Mouse (Mus musculus) right cerebral cortex, postnatal 14 days (tissue): ENCODE results near the gene Cacna1d.
A peak's percentile ranks its signal among the peaks of the same experiment; 100 is the strongest.

Source experiments
- DNase-seq: peaks from one replicate; pipeline ENCODE4 v3.0.0; 2022

Gene Cacna1d

DNA sequence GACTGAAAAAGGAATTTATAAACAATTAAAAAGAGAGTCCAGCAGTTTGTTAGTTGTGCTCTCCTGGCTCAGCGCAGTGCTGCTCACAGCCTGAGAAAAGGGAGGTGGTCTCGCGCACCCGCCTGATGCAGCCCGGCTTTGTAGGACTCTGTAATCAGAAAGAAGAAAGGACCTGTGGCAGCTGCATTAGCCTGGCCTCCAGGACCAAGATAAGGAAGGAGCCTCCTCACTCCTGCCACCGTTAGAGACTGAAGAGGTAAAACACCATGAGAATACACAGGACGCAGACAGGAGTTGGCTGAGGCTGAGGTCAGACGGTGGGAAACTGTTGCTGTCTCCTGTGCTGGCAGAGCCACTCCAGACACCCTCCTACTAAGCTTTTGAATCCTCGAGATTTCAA lies at the start of gene Cacna1d:
Gene Cacna1d, minus strand, starts transcription at position 114 of the 400 bp plus-strand sequence.
- DNase-seq = no peak

DNA sequence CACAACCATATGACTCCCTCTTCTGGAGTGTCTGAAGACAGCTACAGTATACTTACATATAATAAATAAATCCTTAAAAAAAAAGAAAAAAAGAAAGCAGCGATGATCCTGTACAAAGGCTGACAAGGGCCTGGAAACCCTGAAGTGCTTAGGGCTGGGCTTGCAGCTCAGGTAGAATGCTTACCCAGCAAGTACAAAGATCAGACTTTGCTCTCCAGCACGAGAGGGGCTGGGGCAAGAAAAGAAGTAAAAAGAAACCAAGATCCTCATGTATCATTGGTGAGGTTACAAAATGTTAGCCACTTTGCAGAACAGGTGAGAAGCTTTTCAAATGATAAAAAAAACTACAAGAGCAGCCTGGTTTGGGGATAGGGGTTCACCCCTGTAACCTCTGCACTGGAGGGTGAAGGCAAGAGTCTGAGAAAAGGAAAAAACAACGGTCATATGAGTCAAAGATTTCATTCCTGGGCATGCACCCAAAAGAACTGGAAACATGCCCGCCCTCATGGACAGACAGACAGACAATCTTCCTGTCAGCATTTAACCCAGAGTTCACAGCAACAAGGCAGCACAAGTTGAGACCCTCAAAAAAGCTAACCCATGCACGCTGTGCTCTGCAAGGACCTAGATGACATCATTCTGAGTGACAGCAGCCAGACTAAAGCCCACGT lies 42.7 kb upstream of the Cacna1d start:
- DNase-seq = no peak

DNA sequence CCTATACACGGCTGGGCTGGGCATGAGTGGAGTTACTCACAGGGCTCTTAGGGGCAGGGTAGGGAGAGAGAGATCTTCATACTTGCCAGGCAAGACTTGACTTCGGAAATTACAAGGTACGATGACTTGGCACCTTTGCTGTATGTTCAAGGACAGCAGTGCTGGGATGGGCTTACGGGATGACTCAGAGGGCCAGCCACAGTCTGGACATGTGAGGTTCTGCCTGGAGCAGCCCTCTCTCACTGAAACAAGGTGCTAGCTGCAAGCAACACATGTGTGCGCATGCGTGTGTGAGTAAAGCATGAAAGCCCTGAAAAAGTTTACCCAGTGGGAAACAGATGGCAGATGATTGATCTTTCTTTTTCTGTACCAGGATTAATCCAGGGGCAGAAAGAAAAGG lies 40.6 kb upstream of the Cacna1d start:
- DNase-seq = no peak

GRCm38 (mm10) chr14:30531431-30531830 lies 40.2 kb upstream of the Cacna1d start:
- DNase-seq = no peak

GRCm38 (mm10) chr14:30530726-30531269 lies 39.5 kb upstream of the Cacna1d start:
- DNase-seq = no peak

- no peak for DNase-seq
Observed at GRCm38 (mm10) chr14:30529454-30529853, 38.2 kb upstream of the Cacna1d start.

GRCm38 (mm10) chr14:30528961-30529360 lies 37.7 kb upstream of the Cacna1d start:
- DNase-seq = no peak

- no peak for DNase-seq
Observed at GRCm38 (mm10) chr14:30528392-30528791, 37.1 kb upstream of the Cacna1d start.

DNA sequence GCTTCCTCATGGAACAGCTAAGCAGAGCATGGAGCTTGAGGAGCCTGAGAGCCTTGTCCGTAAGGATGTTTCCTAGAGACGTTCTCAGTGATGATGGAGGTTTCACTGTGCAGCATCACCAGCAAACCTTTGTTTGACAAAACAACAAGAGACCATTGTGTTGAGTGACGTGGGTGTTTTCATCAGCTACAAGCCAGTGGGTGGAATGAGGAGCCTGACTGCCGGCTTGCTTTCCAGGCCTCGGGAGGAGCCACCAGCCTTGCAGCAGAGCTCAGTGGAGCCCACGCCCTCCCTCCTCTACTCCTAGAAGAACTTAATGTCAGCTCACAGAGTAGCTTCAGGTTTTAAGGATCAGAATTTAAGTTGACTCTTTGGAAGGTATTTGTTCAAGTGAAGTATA lies 32.1 kb upstream of the Cacna1d start:
- no peak for DNase-seq

- no peak for DNase-seq
Observed at GRCm38 (mm10) chr14:30519323-30519722, 28.1 kb upstream of the Cacna1d start.

DNA sequence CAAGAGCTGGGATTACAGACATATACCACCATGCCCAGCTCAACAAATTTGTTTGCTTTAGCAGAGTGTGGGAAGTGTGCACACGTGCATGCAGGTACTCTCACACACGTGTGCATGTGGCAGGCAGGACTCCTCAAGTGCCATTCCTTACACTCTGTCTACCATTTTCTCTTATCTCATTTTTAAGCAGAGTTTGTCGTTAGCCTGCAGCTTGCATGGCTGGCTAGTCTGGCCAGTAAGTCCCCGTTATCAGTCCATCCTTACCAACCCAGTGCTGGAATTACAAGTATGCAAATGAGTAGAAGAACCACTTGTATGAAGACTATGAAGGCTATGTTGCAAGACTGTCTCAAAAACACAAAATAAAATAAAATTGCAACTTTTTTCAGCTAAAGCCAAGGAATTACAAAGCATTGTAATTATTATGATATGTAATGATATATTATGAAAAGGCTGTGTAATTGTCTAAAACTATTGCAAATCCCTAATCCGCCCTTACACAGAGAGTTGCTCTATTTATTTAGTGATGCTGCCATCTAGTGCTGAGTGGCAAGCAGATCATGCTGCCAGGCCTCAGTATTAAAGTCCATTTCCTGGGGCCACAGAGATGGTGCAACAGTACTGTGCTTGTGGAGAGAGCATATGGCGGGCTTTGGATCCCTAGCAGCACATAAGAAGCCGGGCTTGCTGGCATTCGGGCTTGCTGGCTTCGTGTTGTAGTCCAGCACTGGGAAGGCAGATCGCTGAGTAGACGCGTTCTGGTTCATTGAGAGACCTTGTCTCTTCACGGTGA lies 24.9 kb upstream of the Cacna1d start:
- no peak for DNase-seq

DNA sequence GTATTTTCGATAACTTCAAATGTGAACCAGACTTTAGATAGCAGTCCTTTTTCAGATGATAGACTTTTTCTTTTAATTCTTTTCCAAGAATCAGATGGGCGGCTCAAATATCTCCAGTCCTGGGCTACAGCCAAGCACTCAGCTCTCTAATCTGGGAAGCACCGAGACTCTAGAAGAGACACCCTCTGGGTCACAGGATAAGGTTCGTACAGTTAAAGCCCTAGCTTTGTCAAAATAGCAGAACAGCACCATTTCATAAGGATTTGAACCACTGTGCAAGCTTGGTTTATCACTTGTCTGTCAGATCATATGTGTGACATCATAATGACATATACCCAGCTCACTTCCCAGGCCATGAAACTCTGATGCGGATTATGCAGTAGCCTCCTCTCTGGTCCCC lies 21.6 kb upstream of the Cacna1d start:
- DNase-seq = no peak

DNA sequence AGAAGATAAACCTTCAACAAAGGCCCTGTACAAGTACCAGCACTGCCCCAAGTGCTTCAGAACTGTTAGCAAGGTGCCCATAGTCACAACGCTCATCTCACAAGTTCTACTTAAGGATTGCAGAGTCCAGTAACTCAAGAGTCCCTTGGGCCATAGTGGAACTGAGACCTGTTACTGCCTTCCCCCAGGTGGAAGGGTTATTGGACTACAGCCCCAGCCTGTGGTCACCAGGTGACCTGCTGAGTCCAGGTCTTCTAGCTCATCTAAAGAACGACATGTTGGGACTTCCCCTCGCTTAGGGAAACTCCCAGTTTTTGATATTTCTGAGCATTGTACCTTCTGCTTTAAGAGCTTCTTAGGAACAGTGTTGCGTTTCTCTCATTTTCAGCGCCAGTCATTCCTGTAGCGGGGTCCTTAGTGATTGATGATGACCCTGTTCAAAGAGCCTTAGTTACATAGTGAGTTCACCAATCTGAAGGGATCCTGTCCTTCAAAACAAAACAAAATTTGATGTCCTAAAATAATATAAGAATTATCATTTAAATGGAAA lies 19.0 kb upstream of the Cacna1d start:
- DNase-seq = no peak

- DNase-seq = no peak
Observed at GRCm38 (mm10) chr14:30504990-30505389, 13.7 kb upstream of the Cacna1d start.

- DNase-seq = no peak
Observed at GRCm38 (mm10) chr14:30498202-30498601, 6.9 kb upstream of the Cacna1d start.

GRCm38 (mm10) chr14:30494998-30495397 lies 3.7 kb upstream of the Cacna1d start:
- no peak for DNase-seq

DNA sequence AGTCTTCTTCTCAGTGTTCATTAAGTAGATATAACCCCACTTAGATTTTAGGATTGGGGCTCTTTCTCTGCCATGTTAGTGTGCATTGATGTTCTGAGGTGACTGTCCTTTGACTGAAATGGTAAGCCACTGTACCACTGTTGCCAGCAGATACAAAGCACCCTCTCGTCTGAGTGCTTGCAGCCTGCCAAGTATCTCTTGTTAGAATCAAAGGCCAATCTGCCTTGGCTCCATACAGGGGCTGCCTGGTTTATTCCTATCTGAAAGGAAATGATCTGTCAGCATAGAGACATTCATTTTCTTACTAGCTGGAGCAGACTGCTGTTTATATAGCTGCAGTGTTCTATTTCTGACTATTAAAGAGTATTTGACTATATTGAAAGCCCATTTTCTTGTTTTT lies 2.0 kb upstream of the Cacna1d start:
- no peak for DNase-seq

DNA sequence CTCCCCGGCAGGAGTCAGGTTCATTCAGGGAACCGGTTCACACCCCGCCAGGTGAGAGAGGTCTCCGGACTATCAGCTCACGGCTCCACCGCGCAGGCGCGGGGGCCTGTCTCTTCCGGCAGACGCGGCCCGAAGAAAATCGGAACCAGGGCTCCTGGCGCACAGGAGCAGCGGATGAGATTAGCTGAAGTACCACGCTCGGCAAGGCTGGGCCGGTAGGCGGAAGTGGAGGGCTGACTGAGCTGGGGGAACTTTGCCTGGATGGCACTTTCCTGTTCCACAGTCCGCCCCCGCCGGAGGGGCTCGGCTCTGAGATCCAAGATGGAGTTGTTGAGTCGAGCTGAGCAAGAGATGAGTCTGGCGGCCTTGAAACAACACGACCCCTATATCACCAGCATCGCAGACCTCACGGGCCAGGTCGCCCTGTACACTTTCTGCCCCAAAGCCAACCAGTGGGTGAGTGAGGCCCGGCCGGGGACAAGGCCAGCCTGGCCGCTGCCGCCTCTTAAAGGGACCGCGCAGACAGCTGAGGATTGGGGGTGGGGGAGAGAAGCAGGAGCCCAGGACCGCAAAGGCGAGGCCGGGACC lies 11.8 kb downstream of the Cacna1d start, which contains the start of gene Dcp1a:
Gene Dcp1a, plus strand, starts transcription at position 175 of the 588 bp plus-strand sequence.
- peak; percentile 94 for DNase-seq

DNA sequence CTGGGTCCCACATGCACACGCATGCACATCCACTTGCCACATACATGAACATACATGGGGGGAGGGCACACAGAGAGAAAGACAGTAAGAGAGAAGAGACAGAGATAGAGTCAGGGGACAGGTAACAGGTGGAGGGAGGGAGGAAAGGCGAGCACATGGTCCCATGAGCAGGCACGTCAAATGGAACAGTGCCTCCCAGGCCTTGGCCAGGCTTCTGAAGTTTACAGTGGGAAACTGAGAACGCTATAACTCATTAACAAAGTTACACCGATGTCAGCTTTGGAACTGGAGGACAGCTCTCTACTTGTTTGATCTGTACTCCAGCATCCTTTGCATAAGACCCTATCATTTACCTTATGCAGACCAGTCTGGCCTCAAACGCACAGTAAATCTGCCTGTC lies 16.8 kb downstream of the Cacna1d start:
- no peak for DNase-seq

DNA sequence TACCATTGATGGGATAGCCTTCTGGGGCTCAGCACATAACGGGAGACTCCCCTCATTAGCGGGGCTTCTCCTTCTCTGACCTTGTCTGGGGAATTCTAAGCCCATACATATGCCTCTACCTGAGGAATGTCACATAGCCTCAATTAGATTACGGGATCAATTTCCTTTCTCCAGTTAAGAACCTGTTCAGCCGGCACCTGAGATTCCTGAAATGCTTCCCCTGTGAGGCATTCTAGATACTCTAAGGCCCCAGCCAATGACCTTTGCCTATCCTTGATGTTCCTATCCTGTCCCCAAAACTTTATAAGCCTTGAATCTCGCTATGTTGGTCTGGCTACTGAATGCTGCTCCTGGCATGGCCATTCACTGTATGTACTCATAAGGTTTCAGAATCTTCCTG lies 17.6 kb downstream of the Cacna1d start:
- no peak for DNase-seq

DNA sequence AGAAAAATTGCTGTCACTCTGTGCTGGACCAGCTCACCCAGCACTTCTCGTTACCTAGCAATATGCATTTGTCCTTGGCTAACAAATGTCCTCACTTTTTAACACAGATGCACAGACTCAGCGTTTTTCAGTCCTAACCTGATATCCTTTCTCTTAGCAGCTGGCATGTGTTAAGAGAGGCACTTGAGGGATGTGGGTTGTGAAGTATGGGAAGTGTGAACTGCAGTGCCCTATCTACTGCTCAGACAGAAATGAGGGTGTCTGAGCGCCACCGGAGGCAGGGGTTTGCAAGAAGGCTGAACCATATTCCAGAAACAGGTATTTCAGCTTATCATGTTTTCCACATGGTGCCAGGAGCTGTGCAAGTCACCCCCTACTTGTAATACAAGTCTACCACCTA lies 27.9 kb downstream of the Cacna1d start:
- no peak for DNase-seq

GRCm38 (mm10) chr14:30459891-30460523 lies 31.2 kb downstream of the Cacna1d start:
- peak; percentile 83 for DNase-seq

DNA sequence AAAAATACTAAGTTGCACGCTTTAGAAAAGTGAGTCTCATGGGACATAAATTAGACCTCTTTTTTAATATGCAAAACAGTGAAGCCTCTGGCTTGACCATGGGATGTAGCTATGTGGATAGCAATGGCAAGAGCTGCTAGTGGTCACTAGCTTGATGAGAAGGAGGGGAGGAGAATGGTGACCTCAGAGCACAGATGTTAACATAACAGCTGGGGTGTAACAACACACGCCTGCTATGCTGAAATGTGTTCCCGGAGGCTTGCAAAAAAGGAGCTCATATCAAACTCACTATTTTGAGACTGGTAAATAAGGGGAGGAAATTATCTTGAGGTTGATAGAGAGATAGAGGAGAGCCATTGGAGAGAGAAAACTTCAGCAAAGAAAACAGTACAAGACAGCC lies 32.4 kb downstream of the Cacna1d start:
- DNase-seq = no peak
